Mouse (Mus musculus): ENCODE data around the gene Atg16l2. TPM values are rescaled to one million over a fixed set of nuclear protein-coding genes. Genes with fewer than 3 reads are reported as not detected.

The Atg16l2 gene
- polyA plus RNA-seq, 1 experiment: 8.3 TPM

- H3K27me3 ChIP-seq (ENCODE audit: control insufficient read depth, insufficient read depth, insufficient read length): no peaks in the 10 kb centered on the region
- H3K4me3 ChIP-seq (ENCODE audit: insufficient read depth, poor library complexity, severe bottlenecking): no peak overlapping the region
- H3K79me2 ChIP-seq (ENCODE audit: control insufficient read depth, insufficient read depth): no peaks in the 10 kb centered on the region
- H3K79me3 ChIP-seq (ENCODE audit: low read depth): no peaks in the 10 kb centered on the region
- no peak for TF ChIP-seq CTCF (IDR thresholded peaks at IDR 0.05; ENCODE audit: control insufficient read depth, insufficient read depth, insufficient read length)
- no peak for TF ChIP-seq MYOD1 (IDR thresholded peaks at IDR 0.05; ENCODE audit: control insufficient read depth, insufficient read length, low read depth)
- no peak for TF ChIP-seq MYOG (IDR thresholded peaks at IDR 0.05; ENCODE audit: control insufficient read depth, extremely low read depth, insufficient read length)
- TF ChIP-seq USF1 (IDR thresholded peaks at IDR 0.05; ENCODE audit: low read depth): no peak
- no peak for TF ChIP-seq CEBPB (IDR thresholded peaks at IDR 0.05; ENCODE audit: low read depth)
- no peak for TF ChIP-seq MAX (IDR thresholded peaks at IDR 0.05)
- no peak for TF ChIP-seq FOSL1 (IDR thresholded peaks at IDR 0.05; ENCODE audit: insufficient read depth, low read length, poor library complexity, severe bottlenecking)
- no peak overlapping the region for H3ac ChIP-seq (ENCODE audit: control insufficient read depth, insufficient read length, low read depth)
- H3K36me3 ChIP-seq (ENCODE audit: control insufficient read depth, insufficient read depth): no peaks in the 10 kb centered on the region
Observed at GRCm38 (mm10) chr7:101267457-101268259, 34.4 kb downstream of the Atg16l2 start.

GRCm38 (mm10) chr7:101263511-101263910, 38.5 kb downstream of the Atg16l2 start:
- H3K79me2 ChIP-seq (ENCODE audit: control insufficient read depth, insufficient read depth): no peaks in the 10 kb centered on the region
- TF ChIP-seq MAX (IDR thresholded peaks at IDR 0.05) (no peak), MYOG (IDR thresholded peaks at IDR 0.05; ENCODE audit: control insufficient read depth, extremely low read depth, insufficient read length) (no peak), MYOD1 (IDR thresholded peaks at IDR 0.05; ENCODE audit: control insufficient read depth, insufficient read length, low read depth) (no peak), CEBPB (IDR thresholded peaks at IDR 0.05; ENCODE audit: low read depth) (no peak), CTCF (IDR thresholded peaks at IDR 0.05; ENCODE audit: control insufficient read depth, insufficient read depth, insufficient read length) (no peak), USF1 (IDR thresholded peaks at IDR 0.05; ENCODE audit: low read depth) (no peak), FOSL1 (IDR thresholded peaks at IDR 0.05; ENCODE audit: insufficient read depth, low read length, poor library complexity, severe bottlenecking) (no peak)
- H3ac ChIP-seq (ENCODE audit: control insufficient read depth, insufficient read length, low read depth): no peak overlapping the region
- no peak overlapping the region for H3K4me3 ChIP-seq (ENCODE audit: insufficient read depth, poor library complexity, severe bottlenecking)
- H3K79me3 ChIP-seq (ENCODE audit: low read depth): no peaks in the 10 kb centered on the region
- H3K27me3 ChIP-seq (ENCODE audit: control insufficient read depth, insufficient read depth, insufficient read length): no peaks in the 10 kb centered on the region
- no peaks in the 10 kb centered on the region for H3K36me3 ChIP-seq (ENCODE audit: control insufficient read depth, insufficient read depth)

- TF ChIP-seq MYOD1 (IDR thresholded peaks at IDR 0.05; ENCODE audit: control insufficient read depth, insufficient read length, low read depth) (no peak), CTCF (IDR thresholded peaks at IDR 0.05; ENCODE audit: control insufficient read depth, insufficient read depth, insufficient read length) (no peak), USF1 (IDR thresholded peaks at IDR 0.05; ENCODE audit: low read depth) (no peak), FOSL1 (IDR thresholded peaks at IDR 0.05; ENCODE audit: insufficient read depth, low read length, poor library complexity, severe bottlenecking) (no peak), MAX (IDR thresholded peaks at IDR 0.05) (no peak), CEBPB (IDR thresholded peaks at IDR 0.05; ENCODE audit: low read depth) (no peak), MYOG (IDR thresholded peaks at IDR 0.05; ENCODE audit: control insufficient read depth, extremely low read depth, insufficient read length) (no peak)
- no peaks in the 10 kb centered on the region for H3K79me2 ChIP-seq (ENCODE audit: control insufficient read depth, insufficient read depth)
- H3K36me3 ChIP-seq (ENCODE audit: control insufficient read depth, insufficient read depth): no peaks in the 10 kb centered on the region
- H3K4me3 ChIP-seq (ENCODE audit: insufficient read depth, poor library complexity, severe bottlenecking): no peak overlapping the region
- H3ac ChIP-seq (ENCODE audit: control insufficient read depth, insufficient read length, low read depth): no peak overlapping the region
- no peaks in the 10 kb centered on the region for H3K27me3 ChIP-seq (ENCODE audit: control insufficient read depth, insufficient read depth, insufficient read length)
- H3K79me3 ChIP-seq (ENCODE audit: low read depth): no peaks in the 10 kb centered on the region
Observed at GRCm38 (mm10) chr7:101261941-101262546, 40.0 kb downstream of the Atg16l2 start.

GRCm38 (mm10) chr7:101258482-101258881, 43.6 kb downstream of the Atg16l2 start:
- H3K79me3 ChIP-seq (ENCODE audit: low read depth): no peaks in the 10 kb centered on the region
- H3ac ChIP-seq (ENCODE audit: control insufficient read depth, insufficient read length, low read depth): no peak overlapping the region
- TF ChIP-seq MAX (IDR thresholded peaks at IDR 0.05) (no peak), CEBPB (IDR thresholded peaks at IDR 0.05; ENCODE audit: low read depth) (no peak), MYOD1 (IDR thresholded peaks at IDR 0.05; ENCODE audit: control insufficient read depth, insufficient read length, low read depth) (no peak), CTCF (IDR thresholded peaks at IDR 0.05; ENCODE audit: control insufficient read depth, insufficient read depth, insufficient read length) (no peak), FOSL1 (IDR thresholded peaks at IDR 0.05; ENCODE audit: insufficient read depth, low read length, poor library complexity, severe bottlenecking) (no peak), USF1 (IDR thresholded peaks at IDR 0.05; ENCODE audit: low read depth) (no peak), MYOG (IDR thresholded peaks at IDR 0.05; ENCODE audit: control insufficient read depth, extremely low read depth, insufficient read length) (no peak)
- H3K36me3 ChIP-seq (ENCODE audit: control insufficient read depth, insufficient read depth): no peaks in the 10 kb centered on the region
- no peaks in the 10 kb centered on the region for H3K27me3 ChIP-seq (ENCODE audit: control insufficient read depth, insufficient read depth, insufficient read length)
- no peaks in the 10 kb centered on the region for H3K79me2 ChIP-seq (ENCODE audit: control insufficient read depth, insufficient read depth)
- H3K4me3 ChIP-seq (ENCODE audit: insufficient read depth, poor library complexity, severe bottlenecking): no peak overlapping the region

GRCm38 (mm10) chr7:101253071-101253470, 49.0 kb downstream of the Atg16l2 start:
- H3ac ChIP-seq (ENCODE audit: control insufficient read depth, insufficient read length, low read depth): no peak overlapping the region
- TF ChIP-seq CEBPB (IDR thresholded peaks at IDR 0.05; ENCODE audit: low read depth): no peak
- no peak for TF ChIP-seq MAX (IDR thresholded peaks at IDR 0.05)
- TF ChIP-seq USF1 (IDR thresholded peaks at IDR 0.05; ENCODE audit: low read depth): no peak
- TF ChIP-seq MYOG (IDR thresholded peaks at IDR 0.05; ENCODE audit: control insufficient read depth, extremely low read depth, insufficient read length): no peak
- TF ChIP-seq CTCF (IDR thresholded peaks at IDR 0.05; ENCODE audit: control insufficient read depth, insufficient read depth, insufficient read length): no peak
- no peak for TF ChIP-seq MYOD1 (IDR thresholded peaks at IDR 0.05; ENCODE audit: control insufficient read depth, insufficient read length, low read depth)
- TF ChIP-seq FOSL1 (IDR thresholded peaks at IDR 0.05; ENCODE audit: insufficient read depth, low read length, poor library complexity, severe bottlenecking): no peak
- no peaks in the 10 kb centered on the region for H3K79me2 ChIP-seq (ENCODE audit: control insufficient read depth, insufficient read depth)
- peaks cover 5% of the 10 kb centered on the region for H3K36me3 ChIP-seq (ENCODE audit: control insufficient read depth, insufficient read depth)
- H3K4me3 ChIP-seq (ENCODE audit: insufficient read depth, poor library complexity, severe bottlenecking): no peak overlapping the region
- no peaks in the 10 kb centered on the region for H3K79me3 ChIP-seq (ENCODE audit: low read depth)
- H3K27me3 ChIP-seq (ENCODE audit: control insufficient read depth, insufficient read depth, insufficient read length): no peaks in the 10 kb centered on the region

Measured in C2C12 (cell line).